Mouse (Mus musculus) G1E (cell line): ENCODE measurements around the gene Pde4d. TPM values are rescaled to one million over a fixed set of nuclear protein-coding genes. Genes with fewer than 3 reads are reported as not detected.

Experiments
- ATAC-seq: 2 replicates; pipeline ENCODE4 v1.8.0; 2016; ENCODE audit warnings: mild to moderate bottlenecking; ENCODE audit not compliant: insufficient number of reproducible peaks, poor library complexity, low FRiP score, severe bottlenecking; ENCODE audit errors: extremely low read depth
- DNase-seq: peaks from one replicate; pipeline ENCODE4 v3.0.0; 2012; ENCODE audit warnings: low spot score
- H3K27me3 ChIP-seq: 2 replicates; pipeline ENCODE4 v1.6.1; 2012; ENCODE audit warnings: mild to moderate bottlenecking, low read length, inconsistent platforms; ENCODE audit not compliant: insufficient read depth
- H3K36me3 ChIP-seq: replicated peaks from 2 replicates; pipeline ENCODE3; 2012; ENCODE audit warnings: mild to moderate bottlenecking, inconsistent platforms
- H3K4me1 ChIP-seq: 2 replicates; pipeline ENCODE4 v1.6.1; 2012; ENCODE audit warnings: low read depth, low read length, inconsistent platforms, mixed read lengths; ENCODE audit not compliant: insufficient read depth
- H3K4me3 ChIP-seq: 2 replicates; pipeline ENCODE4 v1.5.1; 2012; ENCODE audit warnings: low read depth, mild to moderate bottlenecking, inconsistent platforms, low read length, moderate library complexity, mixed read lengths
- H3K9me3 ChIP-seq: replicated peaks from 2 replicates; pipeline ENCODE4 v1.6.1; 2012; ENCODE audit warnings: inconsistent platforms
- CTCF ChIP-seq: IDR thresholded peaks from 2 replicates; pipeline ENCODE4 v1.5.1; 2012; ENCODE audit warnings: low read depth, low read length, inconsistent platforms, mixed read lengths
- GATA1 ChIP-seq: IDR thresholded peaks from 2 replicates; pipeline ENCODE4 v1.6.1; 2012; ENCODE audit warnings: borderline replicate concordance, low read length, inconsistent platforms, mixed read lengths
- GATA2 ChIP-seq: IDR thresholded peaks from 2 replicates; pipeline ENCODE4 v1.6.1; 2012; ENCODE audit warnings: low read depth, low read length, inconsistent platforms, borderline replicate concordance
- POLR2AphosphoS5 ChIP-seq: IDR thresholded peaks from 2 replicates; pipeline ENCODE4 v1.6.1; 2012; ENCODE audit warnings: low read depth, low read length, inconsistent platforms; ENCODE audit not compliant: insufficient replicate concordance
- TAL1 ChIP-seq: conservative IDR thresholded peaks from 2 replicates; pipeline ENCODE4 v1.6.1; 2012; ENCODE audit warnings: low read depth, low read length, inconsistent platforms, mixed read lengths
- polyA plus RNA-seq: library from polyadenylated mRNA; stranded (reverse); fragments of >175 nt; gene quantifications from 2 replicates; pipeline ENCODE4 v1.2.3, GENCODE M21; 2012
- total RNA-seq, 2 experiments: library from RNA; stranded (forward) in 1 of 2; stranded (reverse) in 1 of 2; fragments of 200-1000 nt in 1 of 2; fragments of >200 nt in 1 of 2; fragmentation: Nextera tagmentation in 1 of 2; gene quantifications; 2 replicates each; pipeline ENCODE4 v1.2.3; 2014 to 2017

Gene Pde4d
- total and polyA plus RNA-seq, 3 experiments = 8.2 to 124 (median 22.6) TPM

DNA sequence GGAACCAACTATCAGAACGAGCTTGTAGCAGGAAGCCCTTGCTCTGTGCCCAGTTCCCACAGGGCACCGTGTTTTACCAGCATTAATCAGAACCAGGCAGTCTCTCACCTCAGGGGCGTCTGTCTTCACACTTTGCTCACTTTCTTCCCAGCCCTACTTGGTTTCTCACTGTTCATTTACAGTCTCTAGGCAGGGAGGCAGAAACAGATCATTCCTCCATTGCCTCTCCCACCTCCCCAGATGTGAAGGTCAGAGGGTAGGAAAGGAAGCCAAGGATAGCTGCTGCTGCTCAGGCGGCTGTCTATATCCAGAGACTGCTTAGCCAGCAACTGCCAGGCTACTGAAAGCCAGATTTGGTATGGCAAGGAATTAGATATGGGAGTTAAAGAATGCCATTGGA, 1508.2 kb downstream of the Pde4d start:
- Histone ChIP-seq H3K36me3 (peaks cover 21% of the 10 kb centered on the region), H3K4me3 (no peak overlapping the region), H3K27me3 (peaks cover 2% of the 10 kb centered on the region; the same call in 1 of the 2 replicates), H3K4me1 (no peaks in the 10 kb centered on the region), H3K9me3 (no peaks in the 10 kb centered on the region)
- no peak for DNase-seq
- ATAC-seq = no peak
- no peak for TF ChIP-seq GATA2
- no peak for TF ChIP-seq TAL1
- no peak for TF ChIP-seq GATA1
- TF ChIP-seq CTCF = no peak
- no peak for TF ChIP-seq POLR2AphosphoS5

DNA sequence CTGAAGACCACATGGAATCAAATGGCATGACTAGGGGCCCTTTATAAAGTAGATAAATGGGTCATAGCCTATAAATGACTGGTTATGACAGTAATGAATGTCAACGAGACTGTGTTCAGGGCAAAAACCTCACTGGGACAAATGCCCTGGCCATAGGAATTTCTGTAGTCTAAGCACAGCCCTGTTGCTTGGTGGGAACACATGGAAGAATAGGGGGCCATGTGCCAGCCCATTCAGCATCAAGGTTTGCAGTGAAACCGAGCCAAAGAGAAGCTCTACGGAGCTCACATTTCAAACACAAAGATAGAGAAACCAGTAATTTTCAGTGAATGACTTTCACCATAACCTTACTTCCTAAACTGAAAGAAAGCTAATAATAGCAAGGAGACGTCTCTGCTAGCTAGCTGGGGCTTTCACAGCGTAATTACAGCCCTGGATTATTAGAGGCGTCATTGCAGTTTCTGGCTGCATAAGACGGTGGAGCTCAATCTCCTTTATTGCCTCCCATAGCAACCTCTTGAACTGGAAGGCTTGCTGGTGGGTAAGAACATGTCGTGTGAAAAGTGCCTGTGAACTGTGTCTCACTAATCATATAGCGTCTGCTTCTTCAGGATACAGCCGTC, 1533.2 kb downstream of the Pde4d start:
- peaks cover 7% of the 10 kb centered on the region for H3K27me3 ChIP-seq
- no peak for ATAC-seq

DNA sequence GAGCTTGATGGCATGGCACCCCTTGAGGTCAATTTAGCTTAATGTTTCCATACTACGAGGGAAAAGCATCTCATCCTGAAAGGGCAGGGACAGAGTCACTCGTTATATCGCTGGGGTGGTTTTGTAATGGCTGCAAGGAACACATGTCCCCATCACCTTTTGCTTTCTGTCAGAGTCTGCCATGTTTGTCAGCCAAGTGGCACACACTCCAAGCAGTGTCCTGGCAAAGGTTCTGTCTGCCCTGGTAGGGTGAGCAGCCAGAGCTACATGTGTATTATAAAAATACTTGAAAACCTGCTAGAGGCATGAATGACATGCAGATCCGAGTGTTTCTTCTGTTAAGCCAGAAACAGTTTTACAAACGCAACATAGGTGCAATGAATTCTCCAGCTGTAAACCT, 1535.7 kb downstream of the Pde4d start:
- no peaks in the 10 kb centered on the region for H3K9me3 ChIP-seq

More for the DNA sequence above, 1533.2 kb downstream of the Pde4d start:
- TF ChIP-seq GATA2 (no peak), TAL1 (no peak), CTCF (no peak), GATA1 (no peak)
- Histone ChIP-seq H3K4me3 (no peak overlapping the region), H3K36me3 (no peaks in the 10 kb centered on the region), H3K4me1 (no peaks in the 10 kb centered on the region), H3K9me3 (no peaks in the 10 kb centered on the region)
- DNase-seq = no peak

DNA sequence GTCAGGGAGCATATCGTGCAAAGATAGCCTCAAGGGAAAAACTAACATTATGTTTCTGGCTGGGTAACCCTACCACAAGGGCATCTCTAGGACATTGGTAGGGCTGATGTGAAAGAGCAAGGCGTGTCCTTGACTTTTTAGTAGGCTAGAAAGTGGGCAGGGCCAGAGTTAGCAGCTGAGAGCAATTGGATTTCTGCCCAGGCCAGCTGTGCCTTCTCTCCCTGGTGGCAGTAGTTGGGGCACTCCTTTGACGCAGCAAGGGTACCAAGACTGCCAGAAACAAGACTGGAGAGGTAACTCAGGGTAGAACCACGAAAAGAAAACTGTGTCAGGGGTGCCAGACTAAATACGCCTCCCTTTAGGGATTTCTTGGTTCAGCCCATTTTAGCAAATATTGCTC, 1536.1 kb downstream of the Pde4d start:
- TF ChIP-seq GATA1 (no peak), CTCF (no peak), POLR2AphosphoS5 (no peak), GATA2 (no peak)

More for the DNA sequence above, 1535.7 kb downstream of the Pde4d start:
- DNase-seq (no peak), ATAC-seq (no peak)
- no peak overlapping the region for H3K4me3 ChIP-seq
- H3K36me3 ChIP-seq = no peaks in the 10 kb centered on the region
- H3K27me3 ChIP-seq = peaks cover 3% of the 10 kb centered on the region
- no peaks in the 10 kb centered on the region for H3K4me1 ChIP-seq
- TF ChIP-seq GATA2 = no peak
- no peak for TF ChIP-seq TAL1
- no peak for TF ChIP-seq POLR2AphosphoS5
- TF ChIP-seq GATA1 = no peak
- TF ChIP-seq CTCF = no peak

DNA sequence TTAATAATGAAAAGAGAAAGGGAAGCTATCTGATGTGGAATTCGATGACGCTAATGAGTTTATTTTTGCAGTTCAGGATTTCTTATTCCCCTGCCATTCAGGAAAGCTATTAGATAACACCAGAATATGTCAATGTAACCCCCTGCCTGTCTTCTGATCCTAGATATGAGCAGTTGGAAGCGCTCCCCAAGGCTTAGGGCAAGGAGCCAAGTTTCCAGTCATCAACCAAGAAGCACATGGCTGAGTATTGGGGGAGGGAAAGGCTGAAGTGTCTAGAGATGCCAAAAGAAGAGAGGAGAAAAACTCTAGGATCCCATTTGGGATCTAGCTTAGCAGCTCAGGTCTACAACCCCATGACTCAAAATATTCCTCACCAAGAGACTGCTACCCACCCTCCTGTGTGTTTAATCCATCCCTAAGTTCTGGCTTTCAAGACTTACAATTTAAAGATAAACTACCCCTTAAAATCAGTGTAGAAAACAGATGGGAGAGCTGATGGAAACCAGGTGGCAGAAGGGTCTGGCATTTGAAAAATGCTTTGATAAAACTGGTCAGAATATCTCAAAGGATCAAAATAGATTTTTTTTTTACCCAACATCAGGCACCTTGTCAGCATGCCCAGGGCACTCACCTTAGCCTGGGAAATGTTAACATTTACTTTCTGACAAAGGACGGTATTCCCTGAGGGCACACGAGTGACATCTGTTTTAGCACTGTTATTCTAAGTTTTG, 1543.2 kb downstream of the Pde4d start:
- no peak overlapping the region for H3K4me3 ChIP-seq
- no peaks in the 10 kb centered on the region for H3K4me1 ChIP-seq
- peaks cover 19% of the 10 kb centered on the region for H3K27me3 ChIP-seq
- DNase-seq (no peak), ATAC-seq (no peak)
- no peaks in the 10 kb centered on the region for H3K36me3 ChIP-seq
- H3K9me3 ChIP-seq = no peaks in the 10 kb centered on the region
- TF ChIP-seq CTCF = no peak

More for the DNA sequence above, 1536.1 kb downstream of the Pde4d start:
- Histone ChIP-seq H3K36me3 (no peaks in the 10 kb centered on the region), H3K27me3 (peaks cover 3% of the 10 kb centered on the region), H3K4me1 (no peaks in the 10 kb centered on the region), H3K9me3 (no peaks in the 10 kb centered on the region), H3K4me3 (no peak overlapping the region)
- ATAC-seq (no peak), DNase-seq (no peak)

DNA sequence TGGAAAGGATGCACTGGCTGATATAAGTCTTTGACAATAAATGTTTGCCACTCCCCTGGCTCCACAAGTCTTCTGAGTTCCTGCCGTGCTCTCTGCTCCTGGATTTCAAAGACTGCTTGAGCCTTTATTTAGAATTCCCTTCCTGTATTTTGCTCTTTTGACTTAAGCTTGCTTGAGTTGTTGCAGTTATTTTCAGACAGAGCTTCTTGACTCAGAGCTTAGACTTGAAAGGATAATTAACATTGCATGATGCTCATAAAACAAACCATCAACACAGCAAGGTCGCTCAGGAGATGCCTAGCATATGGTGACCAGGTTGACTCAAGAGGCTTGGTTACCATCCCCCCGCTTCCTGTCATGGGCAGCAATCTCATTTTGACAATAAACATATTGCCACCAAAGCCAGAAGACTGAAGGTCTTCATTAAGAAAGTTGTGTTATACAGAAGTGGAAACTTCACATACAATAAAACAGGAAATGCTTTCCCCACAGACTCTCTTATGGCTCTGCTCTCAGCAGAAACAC, 1544.6 kb downstream of the Pde4d start:
- no peak overlapping the region for H3K4me3 ChIP-seq
- no peaks in the 10 kb centered on the region for H3K4me1 ChIP-seq
- DNase-seq = no peak
- no peak for ATAC-seq
- TF ChIP-seq GATA1 = no peak
- TF ChIP-seq POLR2AphosphoS5 = no peak
- TF ChIP-seq GATA2 = no peak
- TF ChIP-seq TAL1 = no peak
- TF ChIP-seq CTCF = no peak
- no peaks in the 10 kb centered on the region for H3K36me3 ChIP-seq
- H3K9me3 ChIP-seq = no peaks in the 10 kb centered on the region
- peaks cover 22% of the 10 kb centered on the region for H3K27me3 ChIP-seq
